Mouse (Mus musculus) MEL (cell line): ENCODE data around the gene Ttll11.

Source experiments
- CTCF ChIP-seq, 3 experiments: IDR thresholded peaks in 2 of 3; conservative IDR thresholded peaks in 1 of 3; 2 replicates each; pipeline ENCODE4 v1.5.1; 2011 to 2012; ENCODE audit warnings: low read length in 3 of 3, low read depth in 2 of 3, mild to moderate bottlenecking in 2 of 3, improper control_type of control experiment in 1 of 3, inconsistent platforms in 1 of 3, mixed read lengths in 1 of 3, moderate library complexity in 1 of 3; ENCODE audit not compliant: control insufficient read depth in 1 of 3, insufficient read depth in 1 of 3, poor library complexity in 1 of 3, severe bottlenecking in 1 of 3
- GABPA ChIP-seq: IDR thresholded peaks from 2 replicates; pipeline ENCODE4 v1.6.1; 2012; ENCODE audit warnings: low read depth, mild to moderate bottlenecking, inconsistent platforms, low read length, improper control_type of control experiment, moderate library complexity
- MYB ChIP-seq: IDR thresholded peaks from 2 replicates; pipeline ENCODE4 v1.6.1; 2011; ENCODE audit warnings: mild to moderate bottlenecking, low read depth, low read length, improper control_type of control experiment
- MYC ChIP-seq: IDR thresholded peaks from 2 replicates; pipeline ENCODE4 v1.6.1; 2011; ENCODE audit warnings: low read depth, mild to moderate bottlenecking, low read length, improper control_type of control experiment, moderate library complexity
- POLR2AphosphoS5 ChIP-seq: IDR thresholded peaks from 2 replicates; pipeline ENCODE4 v1.6.1; 2012; ENCODE audit warnings: low read depth, borderline replicate concordance, mild to moderate bottlenecking, inconsistent platforms, low read length, moderate library complexity, mixed read lengths

- TF ChIP-seq MYC (no peak), GABPA (no peak), POLR2AphosphoS5 (no peak), CTCF (IDR thresholded peaks at IDR 0.05 in 2 of 3, conservative IDR thresholded peaks at IDR 0.05 in 1 of 3; ENCODE audit: control insufficient read depth in 1 of 3, insufficient read depth in 1 of 3, low read depth in 2 of 3, low read length in 3 of 3, poor library complexity in 1 of 3, severe bottlenecking in 1 of 3) (no peak), MYB (no peak)
Observed at GRCm38 (mm10) chr2:35852971-35853370, 126.7 kb downstream of the Ttll11 start.
